Mouse (Mus musculus) skeletal muscle tissue, postnatal 0 days (tissue): ENCODE results near the gene Nkx2-1. TPM values are rescaled to one million over a fixed set of nuclear protein-coding genes. Genes with fewer than 3 reads are reported as not detected.

ENCODE experiments used
- polyA plus RNA-seq: library from polyadenylated mRNA; unstranded; fragments of >200 nt; fragmentation: Nextera tagmentation; extraction: Ambion mirVana; gene quantifications from 2 replicates; pipeline ENCODE4 v1.2.1, GENCODE M21; 2015

The Nkx2-1 gene
- polyA plus RNA-seq, result not detected in 2 replicates

GRCm38 (mm10) chr12:56536884-56537265, at the start of gene Nkx2-1:
TSS of gene Nkx2-1 (minus strand) at chr12:56536908.

Other genes with a start within 250 kb of the Nkx2-1 start
- 17.5 and 18.8 TPM in 2 replicates for gene Mbip, start 191.0 kb downstream of the Nkx2-1 start, polyA plus RNA-seq
- not detected in 2 replicates for gene Nkx2-9, start 76.4 kb upstream of the Nkx2-1 start, polyA plus RNA-seq
- 0.21 and 0.22 TPM in 2 replicates for gene Pax9, start 154.9 kb upstream of the Nkx2-1 start, polyA plus RNA-seq